Mouse (Mus musculus) cerebellum, adult 9-11 months (tissue): Measurements from ENCODE around the gene Spata45.
A peak's percentile ranks its signal among the peaks of the same experiment; 100 is the strongest.

Experiments used
- DNase-seq: peaks from one replicate; pipeline ENCODE4 v3.0.0; 2022

Gene Spata45

DNA sequence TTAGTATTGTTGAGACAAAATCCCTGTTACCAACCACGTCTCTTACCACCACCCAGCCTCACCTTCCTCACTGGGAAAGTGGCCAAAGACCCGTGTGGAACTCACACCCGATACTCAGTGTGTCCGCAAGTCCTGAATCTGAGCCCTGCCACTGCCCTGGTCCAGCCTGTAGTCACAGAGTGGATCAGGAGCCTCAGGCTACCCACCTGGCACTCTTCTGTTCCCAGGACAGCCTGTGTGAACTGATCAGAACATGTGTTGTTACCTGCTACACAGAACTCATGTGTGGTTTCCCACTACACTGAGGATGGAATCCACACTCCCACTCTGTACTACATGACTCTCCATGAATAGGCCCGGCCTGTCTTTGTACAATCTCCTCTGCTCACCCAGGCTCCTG, 5.7 kb downstream of the Spata45 start:
- DNase-seq: no peak

DNA sequence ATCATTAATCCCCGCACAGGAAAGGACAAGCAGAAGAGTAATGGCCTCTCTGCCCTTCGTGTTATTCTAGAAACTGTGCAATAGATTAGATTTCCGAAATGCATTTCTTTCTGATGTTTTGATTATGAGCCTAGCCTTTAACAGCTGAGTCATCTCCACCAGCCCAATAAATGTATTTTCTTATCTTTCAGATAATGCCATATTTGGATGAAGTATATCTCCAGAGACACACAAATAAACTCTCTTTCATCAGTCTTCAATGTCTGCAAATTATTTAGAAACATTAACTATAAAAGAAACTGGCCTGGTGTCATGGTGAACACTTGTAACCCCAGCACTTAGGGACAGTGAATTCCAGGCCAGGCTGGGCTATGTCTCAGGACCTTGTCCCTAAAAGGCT, 6.2 kb downstream of the Spata45 start:
- DNase-seq: no peak

DNA sequence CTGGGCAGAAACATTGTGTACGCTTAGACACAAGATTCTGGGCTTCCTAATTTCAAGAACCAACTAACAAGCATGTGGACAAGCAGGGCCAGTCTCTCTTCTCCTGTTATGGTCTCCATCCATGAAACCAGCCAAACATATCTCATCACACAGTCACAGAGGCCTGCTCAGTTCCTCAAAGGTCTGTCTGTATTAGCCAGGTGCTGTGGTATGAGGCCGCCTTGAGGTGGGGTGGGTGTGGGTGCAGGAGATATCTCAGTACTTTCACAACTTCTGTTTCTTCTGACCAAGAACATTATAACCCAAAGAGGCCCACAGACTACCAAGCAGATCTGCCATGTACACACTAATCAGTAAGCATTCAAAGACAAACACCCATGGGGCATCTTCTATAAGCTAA, 8.8 kb downstream of the Spata45 start:
- DNase-seq: no peak

DNA sequence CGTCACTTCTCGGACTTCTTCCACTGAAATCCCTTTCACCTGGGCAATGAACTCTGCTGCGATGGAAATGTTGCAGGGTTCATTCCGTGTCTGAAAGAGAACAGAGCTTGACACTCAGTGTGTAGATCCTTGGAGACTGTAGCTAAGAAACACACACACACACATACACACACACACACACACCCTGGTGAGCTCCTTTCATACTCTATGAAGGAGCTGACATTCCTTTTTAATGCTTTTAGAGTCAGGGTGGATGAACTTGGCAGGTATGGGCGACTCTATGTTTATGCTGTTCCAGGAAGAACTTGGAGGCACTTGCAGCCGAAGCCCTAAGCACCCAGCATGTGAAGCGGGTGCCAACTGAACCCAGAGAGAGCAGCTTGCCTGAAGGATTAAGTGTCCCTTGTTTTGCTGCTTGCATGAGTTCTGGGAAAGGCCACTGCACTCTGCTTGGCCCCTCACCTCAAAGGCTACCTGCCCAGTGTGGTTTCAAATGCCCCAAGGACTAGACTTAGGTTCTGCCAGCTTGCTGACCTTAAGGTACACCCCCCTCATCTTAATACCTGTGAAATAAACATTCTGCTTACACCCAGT, 9.9 kb downstream of the Spata45 start:
- DNase-seq: no peak

DNA sequence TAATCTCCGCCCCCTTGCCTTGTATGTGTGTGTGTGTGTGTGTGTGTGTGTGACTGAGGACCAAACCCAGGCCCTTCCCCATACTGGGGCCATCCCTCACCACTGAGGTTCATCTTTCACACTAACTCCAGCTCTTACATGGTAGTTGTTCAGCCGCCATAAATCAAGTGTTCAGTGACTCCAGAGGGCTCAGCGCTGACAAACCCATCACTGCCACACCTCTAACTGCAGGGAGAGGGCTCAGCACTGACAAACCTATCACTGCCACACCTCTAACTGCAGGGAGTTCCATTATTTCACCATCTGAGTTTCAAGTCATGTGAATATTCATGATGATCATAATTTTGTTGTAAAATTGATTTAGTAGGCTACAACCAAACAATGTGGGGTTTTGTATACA, 17.1 kb downstream of the Spata45 start:
- DNase-seq: no peak

DNA sequence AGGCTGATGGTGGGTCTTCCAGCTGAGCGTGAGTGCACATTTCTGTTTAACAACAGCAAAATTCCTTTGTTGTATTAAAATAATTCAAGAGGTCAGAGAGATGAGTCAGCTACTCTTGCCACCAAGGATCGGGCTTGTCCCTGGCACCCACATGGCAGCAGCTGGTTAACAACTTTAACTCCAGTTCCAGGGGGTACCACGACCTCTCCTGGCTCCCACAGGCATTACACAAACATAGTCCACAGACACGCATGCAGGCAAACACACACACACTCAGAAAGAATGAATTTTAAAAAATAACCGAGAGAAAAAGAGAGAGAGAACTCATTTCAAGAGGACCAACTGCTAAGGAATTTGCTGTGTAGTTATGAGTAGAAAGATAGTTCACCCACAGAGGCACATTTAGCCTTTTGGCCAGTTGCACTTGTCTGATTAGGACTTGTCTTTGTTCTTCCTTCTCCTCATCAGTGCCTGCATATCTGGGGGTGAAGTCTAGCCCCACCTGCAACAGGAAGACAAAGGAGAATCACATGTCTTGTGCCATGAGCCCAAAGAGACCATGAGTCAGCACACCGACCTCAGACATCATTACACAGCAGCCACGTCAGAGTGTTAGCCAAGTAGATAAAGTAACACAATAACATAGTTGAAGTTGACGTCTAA, 18.6 kb downstream of the Spata45 start:
- DNase-seq: no peak

DNA sequence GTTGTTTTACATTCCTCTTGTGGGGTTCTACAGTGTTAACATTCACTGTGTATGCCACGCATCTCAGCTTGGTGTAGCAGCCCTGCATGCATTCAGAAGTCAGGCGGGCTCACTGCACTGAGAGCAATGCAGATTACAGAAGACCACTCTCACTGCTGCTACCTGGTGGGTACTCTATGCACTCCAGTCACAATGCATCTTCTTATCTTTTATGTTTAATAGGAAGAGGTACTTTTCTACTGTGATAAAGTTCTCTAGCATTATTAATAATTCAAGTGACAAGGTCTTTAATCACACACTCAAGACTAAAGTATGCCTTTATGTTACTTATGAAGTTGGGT, 19.1 kb downstream of the Spata45 start:
- no peak for DNase-seq

DNA sequence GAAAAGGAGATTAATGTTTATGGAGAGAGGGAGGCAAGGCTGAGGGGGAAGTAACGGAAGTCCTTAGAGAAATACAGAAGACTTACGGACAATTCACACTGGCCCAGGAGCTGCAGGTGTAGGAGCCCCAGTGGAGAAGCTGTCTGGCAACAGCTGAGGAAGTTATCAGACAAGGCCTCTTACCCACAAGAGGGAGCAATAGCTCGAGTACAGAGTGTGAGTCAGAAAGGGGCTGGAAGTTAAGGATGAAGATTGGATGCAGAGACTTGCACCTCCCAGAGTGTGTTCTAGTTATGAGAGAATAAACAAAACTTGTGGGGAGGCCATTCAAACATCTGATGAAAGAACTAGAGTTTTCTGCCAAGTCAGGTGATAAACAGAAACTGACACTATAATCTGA, 21.0 kb downstream of the Spata45 start:
- DNase-seq: no peak

DNA sequence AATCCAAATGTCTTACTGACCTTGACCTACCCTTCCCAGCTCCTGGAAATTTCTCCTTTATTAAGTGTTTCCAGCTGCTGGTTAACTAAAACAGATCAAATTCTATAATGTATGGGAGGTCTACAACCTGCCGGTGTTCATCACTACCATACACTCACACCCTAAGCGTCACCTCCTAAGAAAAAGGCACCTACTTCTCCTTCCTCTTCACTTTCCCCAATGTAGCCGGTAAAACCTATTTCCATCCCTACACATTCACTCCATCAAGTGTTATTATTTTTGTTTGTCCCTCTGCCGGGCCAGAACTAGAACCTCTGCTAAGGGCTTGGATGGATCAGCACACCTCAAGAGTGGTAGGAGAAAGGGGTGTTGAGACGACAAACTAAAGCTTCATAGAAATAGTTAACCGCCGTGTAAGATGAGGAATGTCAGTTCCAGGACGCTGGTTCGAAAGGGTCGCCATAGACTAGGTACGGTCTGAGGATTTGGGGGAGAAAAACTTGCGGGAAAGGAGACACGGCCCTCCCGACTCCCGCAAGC, 25.9 kb downstream of the Spata45 start:
- no peak for DNase-seq

DNA sequence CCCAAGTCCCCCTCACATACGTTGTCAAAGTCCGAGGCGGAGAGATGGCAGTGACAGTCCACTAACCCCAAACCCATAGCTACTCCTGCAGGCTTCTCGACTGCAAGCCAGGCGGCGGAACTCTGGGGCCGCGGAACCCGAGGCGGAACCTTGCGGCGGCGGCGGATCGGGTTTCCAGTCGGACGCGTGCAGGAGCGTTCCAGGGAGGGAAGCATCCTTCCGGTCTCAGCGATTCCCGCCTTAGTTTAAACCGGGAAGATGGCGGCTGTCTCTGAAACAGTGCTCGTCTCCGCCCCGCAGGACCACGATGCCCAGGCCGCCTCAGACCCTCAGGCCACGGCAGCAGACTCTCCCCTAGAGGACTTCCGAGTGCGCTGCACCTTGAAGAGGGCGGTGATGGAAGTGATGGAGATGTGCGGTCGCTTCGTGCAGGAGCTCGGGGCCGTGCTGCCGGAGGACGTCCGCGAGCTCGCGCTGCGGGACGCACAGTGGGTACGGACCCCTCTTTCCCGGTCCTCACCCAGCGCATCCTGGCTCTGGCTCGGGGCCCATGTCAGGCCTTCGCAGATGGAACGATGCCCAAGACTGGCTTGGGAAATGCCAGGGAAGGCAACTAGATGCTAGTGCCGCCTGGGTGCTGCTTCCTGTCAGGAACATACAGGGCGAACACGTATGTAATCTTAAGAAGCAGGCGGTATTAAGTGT, 26.5 kb downstream of the Spata45 start, which contains the start of the genes Tatdn3 and Nsl1:
Tatdn3 (minus strand) TSS at position 152 of the 705 bp plus-strand sequence.
Nsl1 (plus strand) TSS at position 232 of the 705 bp plus-strand sequence.
- peak; percentile 88 for DNase-seq

DNA sequence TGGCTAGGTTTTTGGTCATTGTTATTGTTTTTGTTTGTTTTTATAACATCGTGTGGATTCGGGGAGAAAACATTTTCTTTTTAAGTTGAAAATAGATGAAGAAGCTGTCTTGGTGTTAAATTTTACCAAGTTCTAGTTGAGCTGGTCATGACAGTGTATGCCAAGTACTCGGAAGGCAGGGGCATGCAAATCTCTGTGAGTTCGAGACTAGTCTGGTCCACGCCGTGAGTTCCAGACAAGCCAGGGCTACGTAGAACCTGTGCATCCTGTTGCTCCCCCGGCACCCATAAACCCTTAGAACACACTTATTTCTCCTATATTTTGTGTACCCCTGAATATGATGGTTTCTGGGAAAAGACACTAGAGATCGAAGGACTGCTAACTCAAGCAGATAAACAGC, 27.3 kb downstream of the Spata45 start:
- DNase-seq: no peak

DNA sequence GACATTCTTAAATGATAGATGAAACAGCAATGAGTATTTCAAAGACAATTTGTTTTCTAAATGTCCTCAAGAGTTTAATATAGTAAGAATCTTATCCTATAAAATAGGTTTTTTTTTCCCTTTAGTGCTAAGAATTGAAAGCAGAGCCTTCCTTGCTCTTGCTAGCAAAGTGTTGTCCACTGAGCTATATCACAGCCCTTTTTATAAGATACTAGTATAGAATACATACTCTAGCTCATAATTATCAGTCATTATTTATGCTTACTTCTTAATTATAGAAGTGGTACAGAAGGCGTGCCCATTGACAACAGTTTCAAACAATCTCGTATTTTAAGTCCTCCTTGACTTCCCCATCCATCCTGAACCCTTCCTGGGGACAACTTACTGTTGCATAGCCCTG, 28.1 kb downstream of the Spata45 start:
- DNase-seq: no peak

DNA sequence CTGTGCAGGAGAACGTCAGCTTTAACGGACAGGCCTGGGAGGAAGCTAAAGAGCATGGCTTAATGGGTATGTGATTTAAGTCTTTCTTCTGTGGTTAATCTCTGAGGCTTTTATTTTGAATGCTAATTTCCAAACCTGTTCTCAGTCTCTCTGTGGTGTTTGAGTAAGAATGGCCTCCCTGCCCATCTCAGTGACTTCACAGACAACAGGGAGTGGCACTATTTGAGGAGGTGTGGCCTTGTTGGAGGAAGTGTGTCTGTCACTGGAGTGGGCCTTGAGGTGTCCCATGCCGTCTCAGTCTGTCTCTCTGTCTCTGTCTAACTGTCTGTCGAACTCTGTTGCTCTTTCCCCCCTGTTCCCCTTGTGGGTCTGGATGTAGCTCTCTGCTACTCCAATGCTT, 28.7 kb downstream of the Spata45 start:
- no peak for DNase-seq

DNA sequence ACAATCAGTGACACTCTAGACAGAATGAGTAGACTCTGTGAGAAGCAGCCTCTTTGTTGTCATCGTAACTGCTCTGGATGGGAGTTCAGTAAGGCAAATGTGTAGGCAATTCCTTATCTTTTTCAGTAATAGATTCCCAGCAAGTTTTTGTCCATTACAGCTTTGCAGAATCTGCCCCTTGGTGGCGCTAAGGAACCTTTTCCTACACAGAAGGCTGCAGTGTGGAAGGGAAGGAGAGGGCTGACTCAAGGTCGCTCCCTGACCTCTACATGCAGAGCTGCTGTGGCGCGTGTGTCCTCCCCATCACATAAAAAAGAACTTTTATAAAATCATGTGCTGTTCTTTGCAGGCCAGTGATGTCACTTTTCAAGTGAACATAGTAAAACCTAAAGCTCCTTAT, 31.9 kb downstream of the Spata45 start:
- DNase-seq: no peak

DNA sequence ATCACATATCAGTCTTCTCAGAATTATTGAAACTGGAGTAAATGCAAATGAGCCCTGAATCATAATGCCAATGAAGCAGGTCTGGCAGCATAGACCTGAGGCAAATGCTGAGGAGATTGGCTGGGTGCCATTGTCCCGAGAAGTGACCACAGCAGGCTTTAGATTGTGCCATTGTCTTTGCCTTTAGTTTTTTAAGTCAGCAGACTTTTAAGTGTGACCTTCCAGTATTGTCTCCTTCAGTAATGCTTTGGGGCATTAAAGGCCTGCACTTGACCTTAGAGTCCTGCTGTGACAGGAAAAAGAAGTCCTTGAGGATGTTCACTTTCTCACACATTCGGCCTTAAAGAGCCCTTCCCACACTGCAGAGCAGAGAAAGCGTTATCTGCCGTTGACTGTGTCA, 33.8 kb downstream of the Spata45 start:
- DNase-seq: no peak

DNA sequence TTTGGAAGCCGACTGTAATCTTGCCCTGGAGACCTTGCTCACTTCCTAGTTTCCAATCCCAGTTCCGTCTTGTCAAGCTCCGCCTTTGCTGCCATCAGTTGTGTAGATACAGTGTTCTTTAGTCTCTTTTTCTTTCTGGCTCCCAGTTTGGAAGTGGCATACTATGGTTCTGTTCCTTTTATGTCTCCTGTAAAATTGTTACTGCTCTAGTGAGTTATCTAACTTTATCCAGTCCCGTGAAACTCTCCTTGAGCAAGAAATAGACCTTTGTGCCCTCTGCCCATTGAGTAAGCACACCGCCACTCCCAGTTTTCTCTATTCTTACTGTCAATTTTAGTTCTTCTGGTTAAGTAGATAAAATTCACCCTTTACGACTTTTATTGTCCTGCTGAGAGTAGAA, 35.2 kb downstream of the Spata45 start:
- DNase-seq: no peak

DNA sequence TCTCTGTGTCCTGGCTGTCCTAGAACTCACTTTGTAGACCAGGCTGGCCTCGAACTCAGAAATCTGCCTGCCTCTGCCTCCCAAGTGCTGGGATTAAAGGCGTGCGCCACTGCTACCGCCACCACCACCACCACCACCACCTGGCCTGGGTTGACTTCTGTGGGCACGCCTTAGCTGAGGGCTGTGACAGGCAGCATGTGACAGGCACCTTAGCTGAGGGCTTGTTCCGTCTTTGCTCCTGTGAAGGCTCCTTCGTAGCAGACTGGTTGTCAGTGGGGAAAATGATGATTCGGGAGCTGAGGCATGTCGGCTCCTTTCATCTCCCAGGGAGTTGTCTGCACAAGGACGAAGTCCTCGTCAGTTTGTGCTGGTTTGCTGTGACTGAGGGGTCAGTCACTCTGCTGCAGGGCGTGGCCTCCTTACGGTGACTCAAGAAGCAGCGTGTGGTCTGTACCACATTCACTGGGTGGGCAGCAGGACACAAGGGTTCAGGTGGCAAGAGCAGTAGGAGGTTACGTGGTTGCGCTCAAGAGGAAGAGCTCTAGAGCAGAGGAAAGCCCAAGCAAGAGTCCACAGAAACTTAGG, 36.0 kb downstream of the Spata45 start:
- no peak for DNase-seq

DNA sequence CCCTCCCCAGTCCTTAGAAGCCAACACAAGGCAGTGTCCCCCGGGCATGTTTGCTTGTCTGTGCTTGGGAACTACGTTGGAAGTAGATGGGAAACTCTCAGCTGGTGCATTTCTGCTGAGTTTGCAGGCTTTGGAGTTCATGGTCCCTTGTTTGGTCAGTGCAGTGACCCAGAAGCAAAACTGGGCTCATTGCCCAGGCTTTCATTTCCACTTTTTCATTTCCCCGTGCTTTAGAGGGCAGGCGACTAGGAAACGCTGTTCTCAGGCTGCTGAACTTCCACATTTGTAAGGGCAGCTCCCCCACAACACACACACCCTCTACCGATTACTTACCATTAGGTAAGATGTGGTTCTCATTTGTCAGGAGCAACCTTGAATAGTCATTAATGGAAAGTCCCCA, 36.6 kb downstream of the Spata45 start:
- DNase-seq: no peak

DNA sequence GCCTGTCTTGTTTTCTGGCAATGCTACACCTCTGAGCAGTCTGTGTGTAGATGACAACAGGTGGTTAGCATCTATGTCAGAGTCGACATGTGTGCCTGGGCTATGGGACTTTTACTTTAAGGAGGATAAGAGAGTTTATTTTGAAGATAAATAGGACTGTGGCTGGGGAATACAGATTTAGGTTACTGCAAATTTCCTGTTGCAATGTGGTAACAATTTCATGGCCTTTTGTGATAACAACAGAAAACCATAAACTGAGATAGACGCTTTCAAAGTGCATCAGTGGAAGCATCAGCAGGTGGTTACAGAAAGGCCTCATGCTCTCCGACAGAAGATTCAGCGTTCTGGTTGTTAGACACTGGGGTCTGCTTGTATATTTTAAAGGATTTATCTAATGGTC, 37.0 kb downstream of the Spata45 start:
- no peak for DNase-seq

DNA sequence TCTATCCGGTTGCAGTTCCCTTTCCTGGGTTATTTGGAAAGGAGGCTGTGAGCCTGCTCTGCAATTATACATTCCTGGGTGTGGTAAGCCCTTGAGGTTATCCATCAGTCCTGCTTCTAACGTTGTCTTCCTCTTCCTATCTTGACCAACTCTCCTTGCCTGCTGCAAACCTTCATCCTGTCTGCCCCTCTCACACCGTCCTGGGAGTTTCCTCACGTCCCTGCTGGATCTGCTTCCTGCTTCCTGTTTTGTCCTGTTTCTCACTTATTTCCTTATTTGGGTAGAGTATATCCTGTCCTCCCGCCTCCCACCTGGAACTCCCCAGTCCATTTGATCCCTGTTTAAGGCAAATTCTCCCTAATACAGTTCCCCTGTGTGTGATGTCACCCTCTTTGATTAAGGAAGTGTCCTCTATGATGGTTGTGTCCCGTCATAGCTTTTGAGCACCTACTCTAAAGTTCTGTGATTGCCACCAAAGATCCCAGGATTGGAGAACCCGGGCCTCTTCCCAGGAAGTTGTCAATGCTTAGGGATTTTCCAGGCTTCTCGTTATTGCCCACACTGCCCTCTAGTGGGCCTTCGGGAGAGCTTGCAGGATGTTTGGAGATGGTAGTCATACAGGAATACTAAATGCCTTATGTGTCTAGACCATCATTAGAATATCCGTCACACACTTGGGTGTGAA, 38.9 kb downstream of the Spata45 start:
- peak; percentile 30 for DNase-seq

DNA sequence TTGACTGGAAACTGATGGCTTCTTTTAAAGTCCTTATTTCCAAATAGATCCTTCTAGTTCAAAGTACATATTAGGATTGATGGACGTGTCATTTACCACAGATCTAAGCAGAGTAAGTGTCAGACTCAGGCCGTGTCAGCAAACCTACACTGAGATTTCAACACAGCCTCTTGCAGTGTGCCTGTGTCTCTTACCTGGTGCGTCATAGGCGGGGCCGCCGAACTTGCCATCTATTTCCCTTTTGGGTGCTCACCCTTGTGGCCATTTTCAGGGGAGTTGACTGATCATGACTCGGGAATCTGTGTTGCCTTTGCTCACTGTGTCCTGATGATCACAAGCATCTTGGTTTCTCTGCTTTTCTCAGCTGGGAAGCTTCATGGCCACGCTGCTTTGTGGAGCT, 46.8 kb downstream of the Spata45 start:
- no peak for DNase-seq

DNA sequence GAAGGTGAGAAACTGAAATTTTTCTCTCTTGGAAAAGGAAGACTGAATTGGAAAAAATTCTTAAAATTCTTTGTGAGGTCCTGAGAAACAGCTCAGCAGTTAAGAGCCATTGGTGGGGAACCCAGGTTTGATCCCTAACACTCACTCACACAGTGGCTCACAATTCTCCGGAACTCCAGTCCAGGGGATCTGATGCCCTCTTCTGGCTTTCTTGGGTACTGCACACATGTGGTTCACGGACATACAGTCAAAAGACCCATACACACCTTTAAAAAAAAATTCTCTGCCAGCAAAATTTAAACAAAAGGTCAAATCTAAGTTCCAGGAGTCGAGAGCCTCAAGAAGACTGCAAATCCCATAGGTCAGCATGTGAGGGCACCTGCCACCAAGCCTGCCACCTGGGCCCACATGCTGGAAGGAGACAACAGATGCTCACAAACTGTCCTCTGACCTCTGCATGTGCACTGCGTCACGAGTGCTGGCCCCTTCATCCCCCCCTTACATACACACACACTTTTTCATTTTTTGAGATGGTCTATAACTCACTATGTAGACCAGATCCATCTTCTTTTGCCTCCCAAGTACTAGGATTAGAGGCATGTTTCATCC, 48.6 kb downstream of the Spata45 start:
- DNase-seq: no peak

DNA sequence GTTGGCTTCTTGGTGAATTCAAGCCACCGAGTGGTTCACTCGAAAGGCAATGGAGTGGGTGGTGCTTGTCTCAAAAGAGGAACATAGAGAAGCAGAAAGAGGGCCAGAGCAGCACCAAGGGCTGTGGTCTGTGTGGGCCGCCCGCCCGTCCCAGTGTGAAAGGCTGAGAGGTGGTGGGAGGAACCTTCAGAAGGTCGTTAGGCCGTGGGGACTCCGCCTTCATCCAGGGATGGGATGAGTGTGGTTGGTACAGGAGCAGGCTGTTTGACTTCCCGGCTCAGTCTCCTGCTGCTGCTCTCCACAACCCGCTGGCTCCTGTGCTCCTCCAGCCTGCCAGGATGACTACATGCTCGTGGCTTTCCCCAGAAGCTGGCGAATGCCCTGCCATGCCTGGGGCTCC, 49.2 kb downstream of the Spata45 start:
- DNase-seq: no peak
